Mouse (Mus musculus) embryonic fibroblast, embryonic 13.5 days (primary cell): ENCODE results near the gene Cir1. TPM values are rescaled to one million over a fixed set of nuclear protein-coding genes. Genes with fewer than 3 reads are reported as not detected.

Source experiments
- H3K27ac ChIP-seq: 2 replicates; pipeline ENCODE4 v1.5.1; 2012; ENCODE audit warnings: low read length, control low read depth, inconsistent platforms; ENCODE audit not compliant: insufficient read depth
- H3K4me1 ChIP-seq: 2 replicates; pipeline ENCODE4 v1.6.1; 2011; ENCODE audit warnings: low read length; ENCODE audit not compliant: control insufficient read depth, insufficient read depth
- H3K4me3 ChIP-seq: 2 replicates; pipeline ENCODE4 v1.5.1; 2011; ENCODE audit warnings: mild to moderate bottlenecking, control low read depth, low read length; ENCODE audit not compliant: insufficient read depth
- CTCF ChIP-seq: IDR thresholded peaks from 2 replicates; pipeline ENCODE4 v1.5.1; 2011; ENCODE audit warnings: mild to moderate bottlenecking, control low read depth, low read length, moderate library complexity, borderline replicate concordance; ENCODE audit not compliant: insufficient read depth
- POLR2A ChIP-seq: IDR thresholded peaks from 2 replicates; pipeline ENCODE4 v1.6.1; 2011; ENCODE audit warnings: low read depth, mild to moderate bottlenecking, control low read depth, low read length, moderate library complexity
- polyA plus RNA-seq: library from polyadenylated mRNA; stranded (reverse); fragments of >200 nt; gene quantifications from 2 replicates; pipeline ENCODE4 v1.2.4, GENCODE M21; 2011; ENCODE audit warnings: low read depth; ENCODE audit not compliant: missing spikeins, insufficient read length

The Cir1 gene
- polyA plus RNA-seq, 1 experiment, result 16.3 TPM

DNA sequence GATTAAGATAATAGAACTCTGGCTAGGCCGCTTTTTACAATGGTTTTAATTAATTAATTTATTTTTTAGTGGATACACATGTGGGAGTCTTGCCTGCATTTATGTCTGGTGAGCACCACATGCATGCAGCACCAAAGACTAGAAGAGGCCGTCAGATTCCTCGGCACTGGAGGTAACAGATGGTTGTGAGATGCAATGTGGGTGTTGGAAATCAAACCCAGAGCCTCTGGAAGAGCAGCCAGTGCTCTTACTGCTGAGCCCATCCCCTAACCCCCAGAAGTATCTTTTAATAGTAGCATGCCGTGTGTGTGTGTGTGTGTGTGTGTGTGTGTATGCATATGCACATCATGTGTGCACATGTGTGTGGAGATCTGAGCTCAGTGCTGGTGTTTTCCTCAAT, 32.7 kb upstream of the Cir1 start:
- no peak overlapping the region for H3K27ac ChIP-seq
- H3K4me3 ChIP-seq, result no peak overlapping the region
- TF ChIP-seq POLR2A (no peak), CTCF (no peak)
- H3K4me1 ChIP-seq, result no peaks in the 10 kb centered on the region

DNA sequence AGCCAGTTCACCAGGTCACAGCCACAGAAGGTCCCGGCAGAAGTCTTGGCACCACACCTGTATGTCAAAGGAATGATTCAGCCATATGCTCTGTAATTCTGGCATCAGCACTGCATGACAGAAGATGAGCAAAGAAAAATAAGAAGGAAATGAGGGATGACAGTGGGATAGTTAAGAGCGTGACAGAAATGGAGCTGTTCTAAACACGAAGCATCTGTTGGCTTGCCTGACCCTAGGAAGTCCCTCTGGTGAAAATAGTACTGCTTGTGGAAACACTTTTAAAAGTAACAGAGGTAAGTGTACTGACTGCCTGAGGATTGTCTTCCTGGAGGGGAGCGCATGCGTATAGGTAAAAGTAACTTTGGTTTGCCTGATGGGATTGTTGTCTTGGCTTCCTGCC, 31.2 kb upstream of the Cir1 start:
- TF ChIP-seq POLR2A (no peak), CTCF (no peak)
- Histone ChIP-seq H3K4me3 (no peak overlapping the region), H3K27ac (no peak overlapping the region), H3K4me1 (no peaks in the 10 kb centered on the region)

DNA sequence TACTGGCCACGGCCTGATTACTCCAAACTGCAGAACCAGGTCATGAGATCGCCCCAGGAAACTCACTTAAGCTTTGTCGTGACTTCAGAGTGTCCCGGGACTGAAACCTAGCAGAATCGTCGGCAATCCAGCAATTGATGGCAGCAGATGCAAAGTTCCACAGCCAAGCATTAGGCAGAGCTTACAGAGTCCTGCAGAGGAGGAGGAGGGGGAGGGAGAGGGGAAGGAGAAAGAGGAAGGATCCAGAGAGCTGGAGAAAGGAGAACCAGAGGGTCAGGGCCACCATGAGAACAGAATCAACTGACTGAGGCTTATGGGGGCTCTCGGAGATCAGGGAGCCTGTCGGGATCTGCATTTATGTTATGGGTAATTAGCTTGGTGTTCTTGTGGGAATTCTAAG, 25.9 kb upstream of the Cir1 start:
- Histone ChIP-seq H3K4me1 (no peaks in the 10 kb centered on the region), H3K27ac (no peak overlapping the region), H3K4me3 (no peak overlapping the region)
- TF ChIP-seq POLR2A (no peak), CTCF (no peak)

DNA sequence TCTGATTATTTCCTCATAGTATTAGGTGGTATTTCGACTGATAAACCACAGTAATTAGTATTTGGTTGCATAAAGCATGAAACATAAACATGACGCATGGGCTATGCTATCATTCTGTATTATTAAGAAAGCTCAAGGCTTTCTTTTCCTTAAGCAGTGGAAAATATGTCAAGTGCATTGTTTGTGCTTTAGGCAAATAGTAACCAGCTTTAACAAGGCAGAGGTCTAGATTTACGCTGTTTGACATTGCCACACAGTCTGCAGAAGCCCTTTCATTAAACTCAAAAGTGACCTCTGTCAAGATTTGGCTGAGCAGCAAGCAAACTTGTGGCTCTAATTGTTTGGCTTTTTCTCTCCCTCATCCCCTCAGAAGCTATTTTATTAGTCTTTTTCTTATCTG, 23.4 kb upstream of the Cir1 start:
- H3K4me1 ChIP-seq, result no peaks in the 10 kb centered on the region
- H3K27ac ChIP-seq, result no peak overlapping the region
- TF ChIP-seq CTCF (no peak), POLR2A (no peak)
- no peak overlapping the region for H3K4me3 ChIP-seq

DNA sequence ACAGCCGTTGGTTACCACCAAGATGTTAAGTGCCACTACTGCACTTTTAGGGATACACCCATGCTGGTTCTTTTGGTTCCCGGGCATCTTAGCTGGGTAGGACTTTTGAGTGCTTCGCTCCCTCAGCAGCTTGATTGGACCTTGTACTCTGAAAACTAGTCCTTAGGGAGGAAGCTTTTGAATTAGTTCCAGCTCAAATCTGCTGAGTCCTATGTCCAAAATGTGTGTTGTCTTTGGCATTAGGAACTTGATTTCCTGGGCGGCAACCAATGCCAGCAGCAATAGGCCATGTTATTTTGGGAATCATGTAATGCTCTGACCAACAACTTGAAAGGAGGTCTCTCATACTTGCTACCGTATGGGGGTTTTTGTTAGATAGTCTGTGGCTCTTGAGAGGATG, 13.4 kb upstream of the Cir1 start:
- H3K4me1 ChIP-seq, result no peaks in the 10 kb centered on the region
- no peak overlapping the region for H3K4me3 ChIP-seq
- no peak overlapping the region for H3K27ac ChIP-seq
- TF ChIP-seq POLR2A, result no peak
- TF ChIP-seq CTCF, result no peak

DNA sequence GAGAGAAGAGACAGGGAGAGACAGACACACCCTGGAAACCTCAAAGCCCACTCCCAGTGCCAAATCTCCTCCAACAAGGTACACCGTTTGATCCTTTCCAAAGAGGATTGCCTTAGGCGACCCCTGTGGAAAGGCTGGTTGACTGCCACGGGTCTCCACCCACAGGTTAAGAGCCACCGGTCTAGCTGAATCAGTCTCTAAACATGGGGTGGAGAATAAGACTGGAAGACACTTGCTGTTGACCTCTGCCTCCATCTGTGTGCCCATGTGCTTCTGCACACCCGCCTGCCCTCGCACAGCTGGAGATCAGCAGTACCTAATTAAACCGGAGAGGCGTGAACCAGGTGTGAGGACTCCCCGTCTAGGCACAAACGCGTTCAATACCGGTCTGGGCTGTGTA, 10.5 kb upstream of the Cir1 start:
- Histone ChIP-seq H3K27ac (no peak overlapping the region), H3K4me3 (no peak overlapping the region), H3K4me1 (no peaks in the 10 kb centered on the region)
- TF ChIP-seq CTCF (no peak), POLR2A (no peak)

DNA sequence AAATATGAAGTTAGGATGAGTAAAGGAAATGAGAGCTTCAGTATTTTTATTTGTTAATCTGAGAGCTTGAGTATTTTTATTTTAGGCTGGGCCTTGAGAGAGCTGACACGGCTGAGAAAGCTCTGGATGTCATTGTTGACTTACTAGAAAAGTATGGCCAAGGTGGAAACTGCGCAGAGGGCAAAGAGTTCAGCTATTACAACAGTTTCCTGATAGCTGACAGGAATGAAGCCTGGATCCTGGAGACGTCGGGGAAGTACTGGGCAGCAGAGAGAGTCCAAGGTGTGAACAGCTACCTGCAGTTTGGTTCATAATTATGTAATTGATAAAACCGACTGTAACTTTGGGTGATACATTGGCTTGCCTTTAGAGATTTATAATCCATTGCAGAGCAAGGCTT, 6.7 kb upstream of the Cir1 start:
- no peaks in the 10 kb centered on the region for H3K4me1 ChIP-seq
- H3K4me3 ChIP-seq, result no peak overlapping the region
- H3K27ac ChIP-seq, result no peak overlapping the region
- no peak for TF ChIP-seq CTCF
- TF ChIP-seq POLR2A, result no peak

DNA sequence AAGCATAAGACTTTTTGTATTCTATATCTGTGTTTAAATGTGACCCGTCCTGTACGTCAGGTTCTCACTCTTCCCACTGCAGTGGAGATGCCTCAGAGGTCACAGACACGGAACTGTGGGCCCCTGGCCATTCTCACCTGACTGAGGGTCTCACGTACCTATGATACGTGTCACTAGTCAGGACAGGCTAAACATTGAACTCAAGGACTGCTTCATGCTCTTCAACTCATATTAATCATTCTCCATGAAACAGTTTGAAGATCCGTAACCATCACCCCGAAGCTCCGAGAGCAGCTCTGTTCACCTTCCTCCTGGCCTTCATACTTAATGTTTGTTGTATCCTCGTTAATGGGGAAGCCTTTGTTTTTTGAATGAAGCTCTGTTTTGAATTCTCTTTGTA, 4.9 kb upstream of the Cir1 start:
- Histone ChIP-seq H3K4me1 (no peaks in the 10 kb centered on the region), H3K27ac (no peak overlapping the region), H3K4me3 (no peak overlapping the region)
- TF ChIP-seq POLR2A, result no peak
- TF ChIP-seq CTCF, result no peak

DNA sequence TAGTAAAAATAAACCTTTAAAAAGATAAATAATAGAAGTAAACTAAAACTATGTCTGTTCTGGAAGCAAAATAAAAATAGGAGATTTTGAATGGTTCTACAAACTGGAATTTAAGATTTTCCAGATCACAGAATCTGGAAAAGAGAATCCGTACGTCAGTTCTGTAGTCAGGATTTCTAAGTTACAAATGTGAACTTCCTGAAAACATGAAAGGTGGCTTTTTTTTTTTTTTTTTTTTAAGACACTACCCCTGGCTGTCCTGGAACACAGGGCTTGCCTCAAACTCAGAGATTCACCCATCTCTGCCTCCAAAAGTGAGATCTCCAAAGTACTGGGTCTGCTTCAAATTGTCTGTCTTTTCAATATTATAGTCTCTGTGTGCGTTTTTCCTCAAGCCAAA, 1.8 kb upstream of the Cir1 start:
- no peak overlapping the region for H3K27ac ChIP-seq
- no peak for TF ChIP-seq CTCF
- TF ChIP-seq POLR2A, result no peak
- H3K4me3 ChIP-seq, result no peak overlapping the region
- no peaks in the 10 kb centered on the region for H3K4me1 ChIP-seq

DNA sequence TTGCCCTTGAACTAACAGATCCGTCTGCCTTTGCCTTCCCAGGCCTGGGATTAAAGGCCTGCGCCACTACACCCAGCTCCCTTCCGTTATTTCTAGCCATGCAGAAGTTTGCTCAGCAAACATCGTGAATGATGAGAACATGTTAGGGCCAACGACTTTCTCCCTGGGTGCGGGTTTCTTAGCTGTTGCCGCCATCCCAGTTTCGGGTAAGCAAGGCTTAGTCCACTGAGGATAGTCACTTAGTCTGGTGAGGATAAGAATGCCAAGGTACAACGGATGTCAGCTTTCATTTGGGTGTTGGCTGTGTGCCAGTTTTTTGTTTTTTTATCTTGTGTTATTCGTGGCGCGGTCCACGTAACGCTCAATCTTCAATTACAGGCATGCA, 608 bp upstream of the Cir1 start:
- Histone ChIP-seq H3K27ac (peak overlapping the region; percentile 30), H3K4me3 (peak overlapping the region; percentile 89), H3K4me1 (no peaks in the 10 kb centered on the region)
- TF ChIP-seq CTCF (no peak), POLR2A (0 out of 2 replicates have a peak, but pooled peaks have one; percentile 45)

DNA sequence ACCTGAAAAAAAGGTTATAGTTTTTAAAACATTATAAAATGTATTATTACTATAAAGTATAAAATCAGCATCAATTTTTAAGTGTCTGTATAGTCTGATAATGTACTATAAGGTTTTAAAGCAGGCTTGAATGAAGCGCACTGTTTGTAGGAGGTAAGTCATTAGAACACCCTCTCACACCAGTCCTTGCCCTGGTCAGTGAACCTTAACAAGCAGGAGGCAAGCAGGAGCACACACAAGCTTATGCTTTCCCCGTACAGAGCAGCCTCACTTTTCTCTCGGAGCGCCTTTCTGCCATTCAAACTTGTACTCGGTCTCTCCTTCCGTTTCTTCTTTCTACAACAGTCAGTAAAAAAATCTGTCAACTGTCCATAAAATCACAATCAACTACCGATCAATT, 6.5 kb downstream of the Cir1 start:
- H3K4me1 ChIP-seq, result no peaks in the 10 kb centered on the region
- H3K4me3 ChIP-seq, result no peak overlapping the region
- TF ChIP-seq CTCF (no peak), POLR2A (no peak)
- H3K27ac ChIP-seq, result no peak overlapping the region
